Mouse (Mus musculus): ENCODE results near the gene Ugt1a1. TPM values are rescaled to one million over a fixed set of nuclear protein-coding genes. Genes with fewer than 3 reads are reported as not detected.

Ugt1a1 gene
- polyA plus RNA-seq, 1 experiment, result not detected

- DNase-seq, result no peak
- H3K27me3 ChIP-seq (ENCODE audit: control insufficient read depth, insufficient read depth, low read length), result no peaks in the 10 kb centered on the region
- WGBS, result 47% methylated on average over 2 of the region's 2 CpGs
Measured at GRCm38 (mm10) chr1:88227482-88227881, 15.7 kb downstream of the Ugt1a1 start.

GRCm38 (mm10) chr1:88228121-88228520 lies 16.4 kb downstream of the Ugt1a1 start:
- WGBS, result 69% methylated on average over 7 of the region's 7 CpGs

More at GRCm38 (mm10) chr1:88227482-88227881, 15.7 kb downstream of the Ugt1a1 start:
- no peaks in the 10 kb centered on the region for H3K4me1 ChIP-seq (ENCODE audit: control insufficient read depth, insufficient read depth, low read length)
- H3K4me3 ChIP-seq (replicated peaks; ENCODE audit: insufficient read depth, low read depth, low read length), result no peak overlapping the region
- no peak overlapping the region for H3K27ac ChIP-seq (ENCODE audit: insufficient read depth, low read length)
- no peak for TF ChIP-seq CTCF (IDR thresholded peaks at IDR 0.05; ENCODE audit: borderline replicate concordance, insufficient read depth, low read depth, low read length)
- TF ChIP-seq POLR2A (IDR thresholded peaks at IDR 0.05; ENCODE audit: borderline replicate concordance, insufficient read depth, low read length), result no peak

GRCm38 (mm10) chr1:88229566-88229965 lies 17.8 kb downstream of the Ugt1a1 start:
- H3K4me1 ChIP-seq (ENCODE audit: control insufficient read depth, insufficient read depth, low read length), result no peaks in the 10 kb centered on the region
- no peak overlapping the region for H3K27ac ChIP-seq (ENCODE audit: insufficient read depth, low read length)
- 73% methylated on average over 3 of the region's 3 CpGs for WGBS
- no peak overlapping the region for H3K4me3 ChIP-seq (replicated peaks; ENCODE audit: insufficient read depth, low read depth, low read length)
- TF ChIP-seq CTCF (IDR thresholded peaks at IDR 0.05; ENCODE audit: borderline replicate concordance, insufficient read depth, low read depth, low read length), result no peak
- no peak for TF ChIP-seq POLR2A (IDR thresholded peaks at IDR 0.05; ENCODE audit: borderline replicate concordance, insufficient read depth, low read length)
- H3K27me3 ChIP-seq (ENCODE audit: control insufficient read depth, insufficient read depth, low read length), result no peaks in the 10 kb centered on the region
- DNase-seq, result no peak

More at GRCm38 (mm10) chr1:88228121-88228520, 16.4 kb downstream of the Ugt1a1 start:
- H3K27me3 ChIP-seq (ENCODE audit: control insufficient read depth, insufficient read depth, low read length), result no peaks in the 10 kb centered on the region
- no peaks in the 10 kb centered on the region for H3K4me1 ChIP-seq (ENCODE audit: control insufficient read depth, insufficient read depth, low read length)
- no peak overlapping the region for H3K4me3 ChIP-seq (replicated peaks; ENCODE audit: insufficient read depth, low read depth, low read length)
- DNase-seq, result no peak
- no peak overlapping the region for H3K27ac ChIP-seq (ENCODE audit: insufficient read depth, low read length)
- TF ChIP-seq POLR2A (IDR thresholded peaks at IDR 0.05; ENCODE audit: borderline replicate concordance, insufficient read depth, low read length) (no peak), CTCF (IDR thresholded peaks at IDR 0.05; ENCODE audit: borderline replicate concordance, insufficient read depth, low read depth, low read length) (no peak)

GRCm38 (mm10) chr1:88229986-88230385 lies 18.2 kb downstream of the Ugt1a1 start:
- DNase-seq, result no peak
- WGBS, result 80% methylated on average over 5 of the region's 5 CpGs
- Histone ChIP-seq H3K27me3 (ENCODE audit: control insufficient read depth, insufficient read depth, low read length) (no peaks in the 10 kb centered on the region), H3K27ac (ENCODE audit: insufficient read depth, low read length) (no peak overlapping the region), H3K4me1 (ENCODE audit: control insufficient read depth, insufficient read depth, low read length) (no peaks in the 10 kb centered on the region), H3K4me3 (replicated peaks; ENCODE audit: insufficient read depth, low read depth, low read length) (no peak overlapping the region)
- TF ChIP-seq POLR2A (IDR thresholded peaks at IDR 0.05; ENCODE audit: borderline replicate concordance, insufficient read depth, low read length) (no peak), CTCF (IDR thresholded peaks at IDR 0.05; ENCODE audit: borderline replicate concordance, insufficient read depth, low read depth, low read length) (no peak)

GRCm38 (mm10) chr1:88230421-88230820 lies 18.7 kb downstream of the Ugt1a1 start:
- Histone ChIP-seq H3K27ac (ENCODE audit: insufficient read depth, low read length) (no peak overlapping the region), H3K4me1 (ENCODE audit: control insufficient read depth, insufficient read depth, low read length) (no peaks in the 10 kb centered on the region), H3K4me3 (replicated peaks; ENCODE audit: insufficient read depth, low read depth, low read length) (no peak overlapping the region), H3K27me3 (ENCODE audit: control insufficient read depth, insufficient read depth, low read length) (no peaks in the 10 kb centered on the region)
- 67% methylated on average over 7 of the region's 7 CpGs for WGBS
- DNase-seq, result no peak
- TF ChIP-seq POLR2A (IDR thresholded peaks at IDR 0.05; ENCODE audit: borderline replicate concordance, insufficient read depth, low read length) (no peak), CTCF (IDR thresholded peaks at IDR 0.05; ENCODE audit: borderline replicate concordance, insufficient read depth, low read depth, low read length) (no peak)

GRCm38 (mm10) chr1:88230981-88231802 lies 19.4 kb downstream of the Ugt1a1 start:
- 74% methylated on average over 6 of the region's 6 CpGs for WGBS
- H3K4me1 ChIP-seq (ENCODE audit: control insufficient read depth, insufficient read depth, low read length), result no peaks in the 10 kb centered on the region
- no peak overlapping the region for H3K4me3 ChIP-seq (replicated peaks; ENCODE audit: insufficient read depth, low read depth, low read length)
- no peaks in the 10 kb centered on the region for H3K27me3 ChIP-seq (ENCODE audit: control insufficient read depth, insufficient read depth, low read length)
- no peak for DNase-seq
- TF ChIP-seq CTCF (IDR thresholded peaks at IDR 0.05; ENCODE audit: borderline replicate concordance, insufficient read depth, low read depth, low read length), result no peak
- TF ChIP-seq POLR2A (IDR thresholded peaks at IDR 0.05; ENCODE audit: borderline replicate concordance, insufficient read depth, low read length), result no peak
- no peak overlapping the region for H3K27ac ChIP-seq (ENCODE audit: insufficient read depth, low read length)

- Histone ChIP-seq H3K27ac (ENCODE audit: insufficient read depth, low read length) (no peak overlapping the region), H3K4me1 (ENCODE audit: control insufficient read depth, insufficient read depth, low read length) (no peaks in the 10 kb centered on the region), H3K4me3 (replicated peaks; ENCODE audit: insufficient read depth, low read depth, low read length) (no peak overlapping the region), H3K27me3 (ENCODE audit: control insufficient read depth, insufficient read depth, low read length) (no peaks in the 10 kb centered on the region)
- no peak for DNase-seq
- TF ChIP-seq CTCF (IDR thresholded peaks at IDR 0.05; ENCODE audit: borderline replicate concordance, insufficient read depth, low read depth, low read length) (no peak), POLR2A (IDR thresholded peaks at IDR 0.05; ENCODE audit: borderline replicate concordance, insufficient read depth, low read length) (no peak)
- WGBS, result 63% methylated on average over 7 of the region's 7 CpGs
Measured at GRCm38 (mm10) chr1:88231803-88232499, 20.2 kb downstream of the Ugt1a1 start.

Measured in cerebellum, adult 2 months (tissue).